Mouse (Mus musculus) lung, adult 10 weeks (tissue): ENCODE results near the gene Stc2. TPM values are rescaled to one million over a fixed set of nuclear protein-coding genes. Genes with fewer than 3 reads are reported as not detected.

Experiments used
- polyA plus RNA-seq: library from polyadenylated mRNA; stranded (reverse); fragments of 350-450 nt; fragmentation: Illumina TruSeq; extraction: RNeasy Lipid Tissue Mini Kit (QIAGEN cat#74804); gene quantifications from one replicate; pipeline ENCODE4 v1.2.3, GENCODE M21; 2014; ENCODE audit warnings: low read depth, low replicate concordance; ENCODE audit not compliant: insufficient read depth

Stc2 gene
- polyA plus RNA-seq, result 0.87 TPM

DNA sequence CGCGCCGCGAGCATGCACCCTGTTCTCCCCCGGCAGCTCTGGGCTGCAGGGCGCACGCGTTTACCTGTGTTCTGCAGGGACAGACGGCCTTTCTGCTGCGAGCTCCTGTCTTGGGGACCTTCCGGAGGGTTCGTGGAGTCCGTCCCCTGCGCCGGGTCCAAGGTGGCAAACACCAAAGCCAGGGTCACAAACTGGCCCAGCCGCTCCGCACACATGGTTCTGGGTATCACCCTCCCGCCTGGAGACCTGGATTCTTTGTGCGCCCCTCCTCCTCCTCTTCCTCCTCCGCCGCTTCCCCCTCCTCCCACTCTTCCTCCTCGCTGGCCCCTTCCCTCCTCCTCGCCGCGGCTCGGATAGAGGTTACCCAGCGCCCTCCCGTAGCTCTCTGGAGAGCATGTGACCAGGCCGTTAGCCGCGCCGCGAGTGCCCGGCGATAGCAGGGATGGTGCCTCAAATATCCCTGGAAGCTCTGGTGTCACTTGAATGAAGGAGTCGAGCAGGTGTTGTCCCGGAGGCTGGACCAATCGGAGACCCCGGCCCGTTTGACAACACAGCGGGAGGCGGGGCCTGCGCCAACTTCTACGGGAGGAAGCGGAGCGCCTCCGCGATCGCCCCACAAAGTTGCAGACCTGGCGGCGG lies at the start of gene Stc2:
Gene Stc2, minus strand, starts transcription at position 427 of the 639 bp plus-strand sequence.

Other genes with a start within 250 kb of the Stc2 start
- not detected for gene Gm17332, start 187.6 kb downstream of the Stc2 start, polyA plus RNA-seq